Mouse (Mus musculus): ENCODE results near the gene Haghl. TPM values are rescaled to one million over a fixed set of nuclear protein-coding genes. Genes with fewer than 3 reads are reported as not detected.

Haghl gene
- polyA plus RNA-seq, 1 experiment from 2014 or later = 165 TPM

DNA sequence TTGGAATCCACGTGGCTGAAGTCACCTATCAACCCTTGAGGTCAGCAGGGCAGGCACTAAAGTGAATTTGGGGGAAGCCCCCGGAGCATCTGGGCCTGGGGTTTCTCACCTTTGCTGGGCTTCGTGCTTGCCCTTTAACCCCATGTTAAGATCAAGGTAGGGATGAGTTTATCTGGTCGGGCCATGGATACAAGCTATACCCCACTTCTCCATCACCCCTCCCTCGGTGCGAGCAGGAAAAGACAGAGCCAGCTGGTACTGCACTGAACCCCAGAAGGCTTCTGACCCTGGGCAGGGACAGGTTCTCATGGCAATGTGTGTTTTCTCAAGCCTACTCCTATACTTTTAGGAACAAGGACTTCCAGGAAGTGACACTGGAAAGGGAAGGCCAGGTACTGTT, 4.1 kb downstream of the Haghl start:
- Histone ChIP-seq H3K9me3 (replicated peaks; ENCODE audit: control insufficient read depth, low read length, poor library complexity, severe bottlenecking) (no peaks in the 10 kb centered on the region), H3K27ac (ENCODE audit: low read length) (no peak overlapping the region), H3K4me3 (ENCODE audit: low read depth, low read length) (no peak overlapping the region), H3K27me3 (ENCODE audit: control insufficient read depth, insufficient read depth, low read depth, low read length) (no peaks in the 10 kb centered on the region), H3K4me2 (ENCODE audit: low read length) (no peak overlapping the region), H3K4me1 (ENCODE audit: control insufficient read depth, insufficient read depth, low read length) (peaks cover 17% of the 10 kb centered on the region), H3K9ac (ENCODE audit: low read depth, low read length) (no peak overlapping the region), H3K36me3 (ENCODE audit: control insufficient read depth, insufficient read depth, low read length) (peaks cover 22% of the 10 kb centered on the region)
- no peak for ATAC-seq
- WGBS = 76% methylated on average over 6 of the region's 6 CpGs

DNA sequence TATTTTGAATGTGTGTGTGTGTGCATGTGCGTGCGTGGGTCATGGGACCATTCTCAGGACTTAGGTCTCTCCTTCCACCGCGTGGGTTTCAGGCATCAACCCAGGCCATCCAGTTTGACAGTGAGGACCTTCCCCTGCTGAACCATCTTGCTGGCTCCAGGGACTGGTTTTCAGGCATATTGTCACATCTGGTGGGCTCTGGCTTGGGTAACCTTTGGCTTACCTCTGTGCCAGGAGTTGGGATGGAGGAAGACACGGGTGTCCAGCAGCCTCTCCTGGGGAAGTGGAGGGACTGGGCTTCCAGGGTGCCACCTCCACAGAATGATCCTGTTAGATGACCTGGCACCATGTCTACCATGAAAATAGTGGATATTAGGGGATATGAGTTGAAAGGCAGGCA, 7.5 kb downstream of the Haghl start:
- H3K9me3 ChIP-seq (replicated peaks; ENCODE audit: control insufficient read depth, low read length, poor library complexity, severe bottlenecking) = no peaks in the 10 kb centered on the region
- 96% methylated on average over 5 of the region's 5 CpGs for WGBS
- no peak for ATAC-seq

DNA sequence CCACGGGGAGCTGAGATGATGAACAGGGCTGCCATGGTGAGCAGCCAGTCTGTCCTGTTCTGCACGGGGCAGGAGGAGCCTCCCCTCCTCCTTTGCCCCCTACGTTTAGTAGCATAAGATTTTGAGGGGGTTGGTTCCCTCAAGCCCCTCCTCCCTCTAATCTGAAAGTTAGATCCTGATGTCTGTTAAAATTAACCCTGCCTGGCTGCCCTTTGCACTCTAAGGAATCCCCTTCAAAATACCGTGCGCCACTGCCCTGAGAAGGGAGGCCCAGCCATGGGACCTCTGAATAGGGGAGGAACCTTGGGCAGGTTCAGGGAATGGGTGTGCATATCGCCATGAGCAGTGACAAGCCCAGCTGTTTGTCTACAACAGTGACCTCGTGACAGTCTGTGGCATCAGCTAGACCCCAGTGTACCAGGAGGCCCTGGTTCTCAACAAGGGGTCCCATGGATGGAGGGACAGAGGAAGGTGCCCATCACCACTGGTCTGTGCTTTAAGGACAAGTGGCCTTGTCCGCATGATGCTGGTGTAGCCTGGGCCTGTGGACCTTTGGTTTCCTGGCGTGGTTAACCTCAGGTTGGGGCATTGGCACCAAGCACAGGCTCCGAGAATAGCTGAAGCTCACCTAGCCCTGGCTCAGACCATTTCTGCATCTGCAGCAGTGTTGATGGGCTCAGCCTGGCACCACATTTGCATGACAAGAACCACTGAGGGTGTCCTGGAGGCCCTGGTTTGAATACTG, 10.0 kb downstream of the Haghl start:
- Histone ChIP-seq H3K27me3 (ENCODE audit: control insufficient read depth, insufficient read depth, low read depth, low read length) (no peaks in the 10 kb centered on the region), H3K9me3 (replicated peaks; ENCODE audit: control insufficient read depth, low read length, poor library complexity, severe bottlenecking) (no peaks in the 10 kb centered on the region), H3K4me1 (ENCODE audit: control insufficient read depth, insufficient read depth, low read length) (peaks cover 14% of the 10 kb centered on the region), H3K36me3 (ENCODE audit: control insufficient read depth, insufficient read depth, low read length) (peaks cover 6% of the 10 kb centered on the region; the same call in 1 of the 2 replicates), H3K4me3 (ENCODE audit: low read depth, low read length) (no peak overlapping the region), H3K27ac (ENCODE audit: low read length) (no peak overlapping the region), H3K9ac (ENCODE audit: low read depth, low read length) (no peak overlapping the region), H3K4me2 (ENCODE audit: low read length) (no peak overlapping the region)
- 77% methylated on average over 10 of the region's 10 CpGs for WGBS
- no peak for ATAC-seq

More for the DNA sequence above, 7.5 kb downstream of the Haghl start:
- Histone ChIP-seq H3K4me1 (ENCODE audit: control insufficient read depth, insufficient read depth, low read length) (peaks cover 14% of the 10 kb centered on the region), H3K27me3 (ENCODE audit: control insufficient read depth, insufficient read depth, low read depth, low read length) (no peaks in the 10 kb centered on the region), H3K4me2 (ENCODE audit: low read length) (no peak overlapping the region), H3K9ac (ENCODE audit: low read depth, low read length) (no peak overlapping the region), H3K27ac (ENCODE audit: low read length) (no peak overlapping the region), H3K4me3 (ENCODE audit: low read depth, low read length) (no peak overlapping the region), H3K36me3 (ENCODE audit: control insufficient read depth, insufficient read depth, low read length) (peaks cover 21% of the 10 kb centered on the region)

DNA sequence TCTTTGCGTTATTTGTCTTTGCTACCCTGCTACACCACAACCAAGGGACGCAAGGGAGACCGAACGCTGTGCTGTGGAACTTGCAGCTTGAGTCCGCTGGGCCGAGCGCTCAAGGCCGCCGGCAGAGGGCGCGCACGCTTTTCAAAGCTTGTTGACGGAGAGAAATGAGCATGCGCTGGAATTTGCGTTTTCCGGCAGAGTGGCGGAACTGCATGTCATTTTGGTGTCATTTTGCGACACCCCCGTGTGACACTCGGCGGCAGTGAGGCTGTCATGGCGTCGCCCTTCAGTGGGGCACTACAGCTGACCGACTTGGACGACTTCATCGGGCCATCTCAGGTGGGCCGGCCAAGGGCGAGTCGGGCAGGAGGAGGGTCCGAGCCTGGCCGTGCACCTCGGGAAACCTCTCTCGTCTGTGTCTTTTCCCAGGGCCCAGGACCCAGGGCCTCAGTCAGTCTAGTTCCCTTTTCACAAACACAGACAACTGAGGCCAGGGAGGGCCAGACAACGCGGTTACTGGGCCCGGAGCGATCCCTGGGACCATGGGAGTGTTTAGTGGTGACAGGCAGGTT, 11.8 kb downstream of the Haghl start, which contains the start of gene Narfl:
Gene Narfl, plus strand, starts transcription at position 228 of the 572 bp plus-strand sequence.
- Histone ChIP-seq H3K9me3 (replicated peaks; ENCODE audit: control insufficient read depth, low read length, poor library complexity, severe bottlenecking) (no peaks in the 10 kb centered on the region), H3K4me2 (ENCODE audit: low read length) (peak within 1 kb of the TSS; percentile 88), H3K4me1 (ENCODE audit: control insufficient read depth, insufficient read depth, low read length) (peaks cover 14% of the 10 kb centered on the region), H3K36me3 (ENCODE audit: control insufficient read depth, insufficient read depth, low read length) (peaks cover 6% of the 10 kb centered on the region; the same call in 1 of the 2 replicates), H3K27me3 (ENCODE audit: control insufficient read depth, insufficient read depth, low read depth, low read length) (no peaks in the 10 kb centered on the region), H3K9ac (ENCODE audit: low read depth, low read length) (peak within 1 kb of the TSS; percentile 84), H3K4me3 (ENCODE audit: low read depth, low read length) (peak within 1 kb of the TSS; percentile 83), H3K27ac (ENCODE audit: low read length) (no peak within 1 kb of the TSS)
- ATAC-seq = peak; percentile 84
- WGBS = under 1% methylated on average over 37 of the region's 37 CpGs

DNA sequence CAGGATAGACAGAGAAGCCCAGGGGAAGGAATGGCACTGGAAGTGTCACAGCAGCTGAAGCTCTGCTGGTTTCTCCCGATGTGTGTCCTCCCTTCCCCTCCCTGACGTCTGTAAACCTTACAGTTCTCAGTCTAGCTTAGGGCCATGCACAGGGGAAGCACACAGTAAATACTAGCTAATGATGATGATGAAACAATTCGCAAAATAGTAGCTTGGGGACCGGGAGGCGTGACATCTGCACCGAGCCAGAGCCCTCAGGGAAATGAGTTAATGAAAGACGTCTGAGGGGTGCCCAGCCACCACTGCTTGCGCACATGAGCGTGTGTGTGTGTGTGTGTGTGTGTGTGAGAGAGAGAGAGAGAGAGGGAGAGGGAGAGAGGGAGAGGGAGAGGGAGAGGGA, 16.1 kb downstream of the Haghl start:
- H3K36me3 ChIP-seq (ENCODE audit: control insufficient read depth, insufficient read depth, low read length) = no peaks in the 10 kb centered on the region
- H3K4me3 ChIP-seq (ENCODE audit: low read depth, low read length) = no peak overlapping the region
- no peak overlapping the region for H3K4me2 ChIP-seq (ENCODE audit: low read length)
- H3K27me3 ChIP-seq (ENCODE audit: control insufficient read depth, insufficient read depth, low read depth, low read length) = no peaks in the 10 kb centered on the region
- peaks cover 7% of the 10 kb centered on the region for H3K4me1 ChIP-seq (ENCODE audit: control insufficient read depth, insufficient read depth, low read length)
- no peaks in the 10 kb centered on the region for H3K9me3 ChIP-seq (replicated peaks; ENCODE audit: control insufficient read depth, low read length, poor library complexity, severe bottlenecking)
- no peak for ATAC-seq
- 62% methylated on average over 7 of the region's 9 CpGs for WGBS
- no peak overlapping the region for H3K27ac ChIP-seq (ENCODE audit: low read length)
- no peak overlapping the region for H3K9ac ChIP-seq (ENCODE audit: low read depth, low read length)

DNA sequence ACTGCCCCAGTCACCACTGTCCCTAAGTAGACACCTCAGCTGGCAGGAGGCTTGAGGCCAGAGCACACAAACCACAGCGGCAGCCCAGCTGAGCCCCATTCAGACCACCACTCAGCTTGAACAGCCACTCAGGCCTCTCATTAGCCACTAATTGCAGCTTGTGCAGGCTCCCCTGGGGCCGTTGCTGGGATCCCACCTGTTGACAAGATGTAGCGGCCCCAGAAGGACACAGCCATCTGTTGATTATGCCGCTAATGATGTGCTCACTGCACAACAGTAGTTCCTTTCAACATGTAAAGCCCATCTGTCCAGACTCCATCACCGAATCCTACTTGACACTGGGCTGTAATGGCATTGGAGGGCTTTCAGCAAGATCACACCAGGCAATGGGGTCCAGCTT, 19.6 kb downstream of the Haghl start:
- Histone ChIP-seq H3K4me2 (ENCODE audit: low read length) (no peak overlapping the region), H3K27me3 (ENCODE audit: control insufficient read depth, insufficient read depth, low read depth, low read length) (no peaks in the 10 kb centered on the region), H3K9me3 (replicated peaks; ENCODE audit: control insufficient read depth, low read length, poor library complexity, severe bottlenecking) (no peaks in the 10 kb centered on the region), H3K36me3 (ENCODE audit: control insufficient read depth, insufficient read depth, low read length) (no peaks in the 10 kb centered on the region), H3K27ac (ENCODE audit: low read length) (no peak overlapping the region), H3K4me1 (ENCODE audit: control insufficient read depth, insufficient read depth, low read length) (no peaks in the 10 kb centered on the region), H3K9ac (ENCODE audit: low read depth, low read length) (no peak overlapping the region), H3K4me3 (ENCODE audit: low read depth, low read length) (no peak overlapping the region)
- no peak for ATAC-seq
- WGBS = 36% methylated on average over 5 of the region's 5 CpGs

DNA sequence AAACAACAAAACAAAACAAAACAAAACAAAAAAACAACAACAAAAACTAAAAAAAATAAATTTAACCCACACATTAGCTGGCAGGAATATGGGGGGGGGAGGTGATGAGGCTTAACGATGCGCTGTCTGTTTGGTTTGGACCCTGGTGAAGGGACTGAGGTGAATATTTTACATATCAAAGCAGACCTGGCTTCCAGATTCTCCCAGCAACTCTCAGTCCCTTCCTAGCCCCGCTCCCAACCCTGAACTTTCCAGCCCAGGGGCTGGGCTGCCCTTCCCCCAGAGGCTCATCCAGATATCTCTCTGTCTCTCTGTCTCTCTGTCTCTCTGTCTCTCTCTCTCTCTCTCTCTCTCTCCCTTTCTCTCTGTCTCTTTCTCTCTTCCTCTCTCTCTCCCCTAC, 22.9 kb downstream of the Haghl start:
- Histone ChIP-seq H3K27ac (ENCODE audit: low read length) (no peak overlapping the region), H3K4me3 (ENCODE audit: low read depth, low read length) (no peak overlapping the region), H3K4me2 (ENCODE audit: low read length) (no peak overlapping the region), H3K9me3 (replicated peaks; ENCODE audit: control insufficient read depth, low read length, poor library complexity, severe bottlenecking) (no peaks in the 10 kb centered on the region), H3K9ac (ENCODE audit: low read depth, low read length) (no peak overlapping the region), H3K27me3 (ENCODE audit: control insufficient read depth, insufficient read depth, low read depth, low read length) (peaks cover 3% of the 10 kb centered on the region; the same call in 1 of the 2 replicates), H3K36me3 (ENCODE audit: control insufficient read depth, insufficient read depth, low read length) (no peaks in the 10 kb centered on the region), H3K4me1 (ENCODE audit: control insufficient read depth, insufficient read depth, low read length) (no peaks in the 10 kb centered on the region)
- WGBS = 17% methylated on average over 3 of the region's 3 CpGs
- ATAC-seq = no peak

DNA sequence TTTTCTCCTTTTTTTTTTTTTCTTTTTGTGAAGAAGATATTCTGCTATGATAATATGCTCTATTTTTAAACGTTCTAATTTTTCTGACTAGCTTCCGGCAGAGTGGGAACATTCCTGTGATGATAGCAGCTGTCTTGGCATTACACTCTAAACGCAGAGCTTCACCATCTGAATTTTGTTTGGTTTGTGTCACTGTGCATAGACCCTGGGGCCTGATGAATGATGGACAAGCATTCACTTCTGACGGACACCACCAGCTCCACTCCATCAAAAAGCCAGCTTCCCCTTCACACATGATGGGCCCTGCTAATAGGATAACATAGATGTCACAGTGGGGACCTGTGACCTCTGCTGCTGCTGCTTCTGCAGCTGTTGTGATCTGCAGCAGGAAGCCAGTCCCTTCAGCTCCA, 23.9 kb downstream of the Haghl start:
- H3K9ac ChIP-seq (ENCODE audit: low read depth, low read length) = no peak overlapping the region
- WGBS = 27% methylated on average over 4 of the region's 4 CpGs
- H3K27ac ChIP-seq (ENCODE audit: low read length) = no peak overlapping the region
- ATAC-seq = no peak
- H3K4me2 ChIP-seq (ENCODE audit: low read length) = no peak overlapping the region
- no peaks in the 10 kb centered on the region for H3K9me3 ChIP-seq (replicated peaks; ENCODE audit: control insufficient read depth, low read length, poor library complexity, severe bottlenecking)
- H3K4me3 ChIP-seq (ENCODE audit: low read depth, low read length) = no peak overlapping the region
- H3K4me1 ChIP-seq (ENCODE audit: control insufficient read depth, insufficient read depth, low read length) = no peaks in the 10 kb centered on the region
- no peaks in the 10 kb centered on the region for H3K36me3 ChIP-seq (ENCODE audit: control insufficient read depth, insufficient read depth, low read length)
- H3K27me3 ChIP-seq (ENCODE audit: control insufficient read depth, insufficient read depth, low read depth, low read length) = peaks cover 3% of the 10 kb centered on the region; the same call in 1 of the 2 replicates

DNA sequence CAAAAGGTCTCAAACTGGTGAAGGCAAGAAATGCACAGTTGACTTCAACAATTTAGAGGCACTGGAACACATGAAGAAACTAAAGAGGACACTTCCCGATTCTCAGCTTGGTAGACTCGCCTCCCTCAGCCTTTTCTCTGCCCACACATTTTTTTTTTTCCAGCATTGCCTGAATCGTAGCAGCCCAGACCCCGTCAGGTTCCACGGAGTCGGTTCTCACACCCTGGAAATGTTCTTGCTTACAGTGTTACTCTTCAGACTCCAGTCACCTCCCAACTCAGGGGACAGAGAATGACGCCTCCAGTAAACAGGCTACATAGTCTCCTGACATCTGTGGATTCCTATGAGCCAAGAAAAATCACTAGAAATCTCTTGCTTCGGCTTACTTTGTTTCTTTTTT, 25.3 kb downstream of the Haghl start:
- H3K27ac ChIP-seq (ENCODE audit: low read length) = no peak overlapping the region
- no peaks in the 10 kb centered on the region for H3K9me3 ChIP-seq (replicated peaks; ENCODE audit: control insufficient read depth, low read length, poor library complexity, severe bottlenecking)
- no peaks in the 10 kb centered on the region for H3K4me1 ChIP-seq (ENCODE audit: control insufficient read depth, insufficient read depth, low read length)
- WGBS = 80% methylated on average over 8 of the region's 8 CpGs
- no peaks in the 10 kb centered on the region for H3K36me3 ChIP-seq (ENCODE audit: control insufficient read depth, insufficient read depth, low read length)
- H3K4me3 ChIP-seq (ENCODE audit: low read depth, low read length) = no peak overlapping the region
- H3K27me3 ChIP-seq (ENCODE audit: control insufficient read depth, insufficient read depth, low read depth, low read length) = peaks cover 3% of the 10 kb centered on the region; the same call in 1 of the 2 replicates
- no peak for ATAC-seq
- no peak overlapping the region for H3K4me2 ChIP-seq (ENCODE audit: low read length)
- H3K9ac ChIP-seq (ENCODE audit: low read depth, low read length) = no peak overlapping the region

Data from midbrain, embryonic 16.5 days (tissue).